Mouse (Mus musculus) lung, postnatal 0 days (tissue): ENCODE results near the gene Nfyc. TPM values are rescaled to one million over a fixed set of nuclear protein-coding genes. Genes with fewer than 3 reads are reported as not detected.
A peak's percentile ranks its signal among the peaks of the same experiment; 100 is the strongest.

Experiments used
- ATAC-seq: fragments of 200-750 bp; cut with Nextera tagmentation; 2 replicates; pipeline ENCODE4 v1.8.0; 2017; ENCODE audit warnings: moderate library complexity
- DNase-seq: peaks from one replicate; pipeline ENCODE4 v3.0.0-alpha.2; 2016; ENCODE audit warnings: low spot score
- H3K27ac ChIP-seq: fragments of 300-500 bp; sonication (generic); 2 replicates; pipeline ENCODE4 v1.5.1; 2014; ENCODE audit warnings: antibody characterized with exemption, mild to moderate bottlenecking, low read length, mixed read lengths
- H3K27me3 ChIP-seq: fragments of 300-500 bp; sonication (generic); replicated peaks from 2 replicates; pipeline ENCODE4 v1.6.1; 2014; ENCODE audit warnings: low read length, mixed read lengths; ENCODE audit not compliant: insufficient read depth
- H3K36me3 ChIP-seq: fragments of 300-500 bp; sonication (generic); 2 replicates; pipeline ENCODE4 v1.6.1; 2014; ENCODE audit warnings: low read length, mixed read lengths; ENCODE audit not compliant: insufficient read depth
- H3K4me1 ChIP-seq: fragments of 300-500 bp; sonication (generic); 2 replicates; pipeline ENCODE4 v1.6.1; 2014; ENCODE audit warnings: antibody characterized with exemption, low read depth, low read length, mixed read lengths; ENCODE audit not compliant: insufficient read depth
- H3K4me2 ChIP-seq: fragments of 300-500 bp; sonication (generic); replicated peaks from 2 replicates; pipeline ENCODE4 v1.6.1; 2014; ENCODE audit warnings: low read depth, mild to moderate bottlenecking, low read length, moderate library complexity, mixed read lengths
- H3K4me3 ChIP-seq: fragments of 300-500 bp; sonication (generic); 2 replicates; pipeline ENCODE4 v1.5.1; 2014; ENCODE audit warnings: low read depth, low read length
- H3K9ac ChIP-seq: fragments of 300-500 bp; sonication (generic); replicated peaks from 2 replicates; pipeline ENCODE4 v1.6.1; 2014; ENCODE audit warnings: low read depth, mild to moderate bottlenecking
- H3K9me3 ChIP-seq: fragments of 300-500 bp; sonication (generic); 2 replicates; pipeline ENCODE4 v1.6.1; 2016; ENCODE audit warnings: low read length, mixed read lengths
- CTCF ChIP-seq: IDR thresholded peaks from 2 replicates; pipeline ENCODE4 v1.5.1; 2016; ENCODE audit warnings: antibody characterized with exemption, mild to moderate bottlenecking
- EP300 ChIP-seq: IDR thresholded peaks from 2 replicates; pipeline ENCODE4 v1.6.1; 2016; ENCODE audit warnings: antibody characterized with exemption, mild to moderate bottlenecking, control low read depth
- WGBS: fragments of 180-500 bp; shearing (Covaris S2); extraction: QIAGEN DNeasy Blood & Tissue Kit; methylation state at CpG from one replicate; pipeline ENCODE4 v1.1.7; 2014; 5-methylcytosine and 5-hydroxymethylcytosine counted together
- polyA plus RNA-seq: library from polyadenylated mRNA; unstranded; fragments of >200 nt; fragmentation: Nextera tagmentation; extraction: Ambion mirVana; gene quantifications from 2 replicates; pipeline ENCODE4 v1.2.1, GENCODE M21; 2015

The Nfyc gene
- polyA plus RNA-seq, 1 experiment from 2014 or later: 54.5 TPM

- Histone ChIP-seq H3K9me3 (no peaks in the 10 kb centered on the region), H3K27ac (no peak overlapping the region), H3K36me3 (no peaks in the 10 kb centered on the region), H3K4me1 (no peaks in the 10 kb centered on the region), H3K4me3 (no peak overlapping the region), H3K4me2 (no peak overlapping the region), H3K9ac (no peak overlapping the region), H3K27me3 (no peaks in the 10 kb centered on the region)
- DNase-seq (no peak), ATAC-seq (no peak)
- no peak for TF ChIP-seq EP300
- no peak for TF ChIP-seq CTCF
These were observed 25.6 kb downstream of the Nfyc start for GRCm38 (mm10) chr4:120805816-120806215.

- no peak overlapping the region for H3K4me2 ChIP-seq
- DNase-seq (peak; percentile 54), ATAC-seq (no peak)
- H3K9me3 ChIP-seq: no peaks in the 10 kb centered on the region
- H3K9ac ChIP-seq: no peak overlapping the region
- TF ChIP-seq EP300 (no peak), CTCF (peak; percentile 68)
- H3K27me3 ChIP-seq: no peaks in the 10 kb centered on the region
- no peaks in the 10 kb centered on the region for H3K36me3 ChIP-seq
- no peak overlapping the region for H3K4me3 ChIP-seq
- peaks cover 6% of the 10 kb centered on the region; the same call in 1 of the 2 replicates for H3K4me1 ChIP-seq
- 27% methylated on average over 2 of the region's 2 CpGs for WGBS
- peak overlapping the region; percentile 57; the same call in 1 of the 2 replicates for H3K27ac ChIP-seq
These were observed 29.9 kb downstream of the Nfyc start for GRCm38 (mm10) chr4:120801446-120801845.

GRCm38 (mm10) chr4:120800691-120801090 is 30.7 kb downstream of the Nfyc start:
- no peak overlapping the region for H3K4me3 ChIP-seq
- H3K27ac ChIP-seq: peak overlapping the region; percentile 22
- no peaks in the 10 kb centered on the region for H3K27me3 ChIP-seq
- no peaks in the 10 kb centered on the region for H3K36me3 ChIP-seq
- DNase-seq (peak; percentile 29), ATAC-seq (no peak)
- H3K4me2 ChIP-seq: no peak overlapping the region
- H3K9ac ChIP-seq: no peak overlapping the region
- H3K9me3 ChIP-seq: no peaks in the 10 kb centered on the region
- H3K4me1 ChIP-seq: peaks cover 6% of the 10 kb centered on the region; the same call in 1 of the 2 replicates
- TF ChIP-seq CTCF: no peak
- no peak; the same call in 1 of the 2 replicates for TF ChIP-seq EP300
- WGBS: 17% methylated on average over 3 of the region's 3 CpGs

- ATAC-seq: no peak
These were observed 31.6 kb downstream of the Nfyc start for GRCm38 (mm10) chr4:120799680-120800166.

DNA sequence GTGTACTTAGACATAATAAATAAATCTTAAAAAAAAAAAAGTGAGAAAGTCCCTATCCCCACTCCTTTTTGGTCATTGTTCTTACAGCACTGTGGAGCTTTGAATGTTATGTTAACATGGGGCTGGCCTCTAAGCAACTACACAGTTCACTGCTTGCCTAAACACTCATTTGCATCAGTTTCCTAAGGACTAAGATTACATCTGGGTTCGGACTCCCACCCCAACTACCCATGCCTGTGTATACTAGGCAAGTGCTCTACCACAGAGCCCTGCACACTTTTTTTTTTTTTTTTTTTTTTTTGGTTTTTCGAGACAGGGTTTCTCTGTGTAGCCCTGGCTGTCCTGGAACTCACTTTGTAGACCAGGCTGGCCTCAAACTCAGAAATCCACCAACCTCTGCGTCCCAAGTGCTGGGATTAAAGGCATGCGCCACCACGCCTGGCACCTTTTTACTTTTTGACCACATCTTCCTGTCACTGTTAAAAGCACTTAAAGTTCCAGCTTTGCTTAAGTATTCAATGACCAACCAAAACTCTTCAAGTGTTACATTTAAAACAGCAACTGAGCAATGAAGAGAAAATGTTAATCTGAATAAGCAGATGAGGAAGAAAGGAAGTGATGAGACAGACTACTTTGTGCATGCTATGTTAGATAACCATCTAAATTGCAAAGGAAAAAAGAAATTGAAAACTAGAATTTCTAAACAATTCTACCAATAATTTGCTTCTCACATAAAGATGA is 33.2 kb downstream of the Nfyc start:
- DNase-seq (no peak), ATAC-seq (no peak)
- Histone ChIP-seq H3K27me3 (no peaks in the 10 kb centered on the region), H3K9ac (no peak overlapping the region), H3K9me3 (no peaks in the 10 kb centered on the region), H3K4me1 (peaks cover 6% of the 10 kb centered on the region; the same call in 1 of the 2 replicates), H3K27ac (no peak overlapping the region), H3K36me3 (no peaks in the 10 kb centered on the region), H3K4me3 (no peak overlapping the region), H3K4me2 (no peak overlapping the region)
- TF ChIP-seq EP300 (no peak), CTCF (no peak)
- 71% methylated on average over 4 of the region's 5 CpGs for WGBS

More at GRCm38 (mm10) chr4:120799680-120800166, 31.6 kb downstream of the Nfyc start:
- Histone ChIP-seq H3K4me3 (no peak overlapping the region), H3K9me3 (no peaks in the 10 kb centered on the region), H3K4me2 (no peak overlapping the region), H3K27me3 (no peaks in the 10 kb centered on the region), H3K27ac (peak overlapping the region; percentile 20; the same call in 1 of the 2 replicates), H3K36me3 (no peaks in the 10 kb centered on the region), H3K4me1 (peaks cover 6% of the 10 kb centered on the region; the same call in 1 of the 2 replicates), H3K9ac (no peak overlapping the region)
- 35% methylated on average over 2 of the region's 2 CpGs for WGBS
- TF ChIP-seq CTCF (no peak), EP300 (no peak)
- DNase-seq: peak; percentile 31

DNA sequence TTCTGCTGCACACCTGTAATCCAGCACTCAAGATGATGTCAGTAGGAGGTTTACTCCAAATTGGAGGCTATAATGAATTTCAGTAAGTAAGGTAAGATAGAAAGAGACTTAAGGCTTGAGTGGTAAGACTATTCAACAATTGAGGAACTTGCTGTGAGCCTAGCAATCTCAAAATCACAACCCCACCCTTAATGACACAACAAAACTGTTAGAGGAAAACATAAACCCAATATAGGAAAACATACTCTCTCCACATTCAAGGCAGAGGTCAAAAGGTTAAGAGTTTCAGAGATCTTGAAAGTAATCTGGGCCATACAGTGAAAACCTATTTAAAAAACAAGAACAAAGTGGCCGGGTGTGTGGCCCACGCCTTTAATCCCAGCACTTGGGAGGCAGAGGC is 34.7 kb downstream of the Nfyc start:
- peaks cover 6% of the 10 kb centered on the region; the same call in 1 of the 2 replicates for H3K4me1 ChIP-seq
- H3K27me3 ChIP-seq: no peaks in the 10 kb centered on the region
- ATAC-seq: no peak
- no peak overlapping the region for H3K9ac ChIP-seq
- DNase-seq: no peak
- no peak overlapping the region for H3K4me2 ChIP-seq
- no peak overlapping the region for H3K27ac ChIP-seq
- no peak overlapping the region for H3K4me3 ChIP-seq
- H3K9me3 ChIP-seq: no peaks in the 10 kb centered on the region
- no peaks in the 10 kb centered on the region for H3K36me3 ChIP-seq
- 86% methylated on average over 2 of the region's 2 CpGs for WGBS
- TF ChIP-seq EP300 (no peak), CTCF (no peak)
